Mouse (Mus musculus) bone marrow, adult 2 months (tissue): Measurements from ENCODE around the gene Atf4.

Source experiments
- CTCF ChIP-seq: fragments of 200-500 bp; IDR thresholded peaks from 2 replicates; pipeline ENCODE4 v1.5.1; 2011; ENCODE audit warnings: low read length, control low read depth; ENCODE audit not compliant: control insufficient read depth, insufficient read depth
- POLR2A ChIP-seq: fragments of 200-500 bp; IDR thresholded peaks from 2 replicates; pipeline ENCODE4 v1.6.1; 2011; ENCODE audit warnings: low read depth, mild to moderate bottlenecking, control low read depth, low read length, borderline replicate concordance; ENCODE audit not compliant: control insufficient read depth

DNA sequence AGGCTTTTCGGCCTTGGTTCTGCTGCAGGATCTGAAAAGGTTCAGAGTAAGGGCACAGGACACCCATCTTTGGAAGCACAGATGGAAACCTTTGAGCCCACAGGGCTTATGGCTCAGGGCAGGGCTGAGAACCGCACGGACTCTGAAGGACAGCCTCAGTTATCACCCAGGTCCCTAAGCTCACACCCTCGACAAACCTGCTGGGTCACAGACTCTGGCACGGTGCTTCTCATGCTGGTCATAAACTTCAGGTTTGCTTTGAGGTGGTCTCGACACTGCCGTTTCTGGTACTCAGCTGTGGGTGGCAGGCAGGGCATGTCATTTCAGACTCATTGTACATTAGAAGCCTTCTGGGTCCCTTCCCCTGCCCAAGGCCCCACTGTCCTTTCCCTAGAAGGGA is 6.1 kb downstream of the Atf4 start:
- TF ChIP-seq CTCF = no peak
- no peak for TF ChIP-seq POLR2A
